ENCODE assay signal across 13 mouse cellular contexts in genomic region chr9:91823733-91824487, GRCm38 (mm10).
"Had no signal": no experiment of that assay in that cellular context is flagged by ENCODE, and none has a peak within 500 bp of the region (broad histone marks: within the 10 kb centered on the region; RNA-seq: fewer than 3 reads in every experiment).

No protein-coding gene starts in this region.

- H3K36me3 ChIP-seq: limb, embryonic 10.5 days; liver, embryonic 13.5 days; midbrain, embryonic 15.5 days; neural tube, embryonic 12.5 days had no signal

- H3K27me3 ChIP-seq: liver, embryonic 13.5 days; megakaryocyte, embryonic 14.5 days; midbrain, embryonic 15.5 days; neural tube, embryonic 12.5 days had no signal

- H3K4me1 ChIP-seq: limb, embryonic 10.5 days; liver, embryonic 13.5 days; megakaryocyte, embryonic 14.5 days; midbrain, embryonic 15.5 days; neural tube, embryonic 12.5 days had no signal

- H3K4me2 ChIP-seq: liver, embryonic 13.5 days; midbrain, embryonic 11.5 days; midbrain, embryonic 15.5 days; neural tube, embryonic 12.5 days had no signal

- ATAC-seq: liver, postnatal 0 days; midbrain, embryonic 15.5 days had no signal

- H3K9ac ChIP-seq: liver, embryonic 13.5 days; liver, postnatal 0 days; midbrain, embryonic 15.5 days; neural tube, embryonic 12.5 days had no signal

- H3K4me3 ChIP-seq: limb, embryonic 10.5 days; liver, embryonic 13.5 days; megakaryocyte, embryonic 14.5 days; midbrain, embryonic 15.5 days; neural tube, embryonic 12.5 days had no signal

- DNase-seq: kidney, adult 8-10 months; kidney, postnatal 10 days; liver, embryonic 13.5 days; liver, postnatal 0 days; thymus, adult 18-20 months; thymus, postnatal 14 days had no signal

- H3K9me3 ChIP-seq: limb, embryonic 10.5 days; liver, embryonic 13.5 days; midbrain, embryonic 15.5 days; neural tube, embryonic 12.5 days had no signal

- H3K27ac ChIP-seq: limb, embryonic 10.5 days; liver, embryonic 13.5 days; macrophage; midbrain, embryonic 15.5 days; neural tube, embryonic 12.5 days; stomach, postnatal 0 days had no signal
